In the genomic region with DNA sequence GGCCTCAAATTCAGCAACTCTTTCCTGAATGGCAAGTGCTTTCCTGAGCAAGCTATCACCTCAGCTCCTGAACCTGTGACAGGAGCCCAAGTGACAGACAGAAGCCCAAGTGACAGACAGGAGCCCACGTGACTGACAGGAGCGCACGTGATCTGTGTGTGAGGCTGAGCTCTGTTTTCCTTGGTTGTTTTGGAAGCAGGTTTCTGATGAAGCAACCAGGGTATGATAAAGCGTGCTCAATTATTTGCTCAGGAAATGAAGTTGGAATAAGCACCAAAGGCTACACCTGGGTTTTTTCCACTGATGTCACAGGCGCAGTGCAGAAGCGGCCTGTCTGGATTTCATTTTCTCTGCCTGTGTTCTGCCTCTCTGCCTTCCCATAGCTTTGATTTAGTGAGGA, we compare ENCODE assay signal across 32 mouse cellular contexts. TPM values are rescaled to one million over a fixed set of nuclear protein-coding genes. Genes with fewer than 3 reads are reported as not detected.
DNase-seq lines count a peak whose midpoint lies in the region; ATAC-seq and TF ChIP-seq lines count a peak whose summit lies in the region.
"Had no signal": no experiment of that assay in that cellular context is flagged by ENCODE, and none has a peak within 500 bp of the region (broad histone marks: within the 10 kb centered on the region; RNA-seq: fewer than 3 reads in every experiment).

No protein-coding gene starts in this region.

- peak overlapping the region; percentile 53 for H3K27ac ChIP-seq in hindbrain, embryonic 14.5 days
- H3K27ac ChIP-seq in hindbrain, embryonic 11.5 days (ENCODE audit: low read depth, low read length) = no peak overlapping the region
- H3K27ac ChIP-seq in liver, embryonic 14.5 days = no peak overlapping the region
- H3K27ac ChIP-seq in liver, embryonic 11.5 days (ENCODE audit: low read depth, low read length) = no peak overlapping the region
- peak overlapping the region; percentile 65 for H3K27ac ChIP-seq in liver, embryonic 16.5 days (ENCODE audit: low read length)
- H3K27ac ChIP-seq: embryonic facial prominence, embryonic 15.5 days; left cerebral cortex, adult 2 months; stomach, embryonic 15.5 days had no signal

- DNase-seq in hindbrain, embryonic 14.5 days (ENCODE audit: low spot score) = no peak
- DNase-seq in hindbrain, embryonic 11.5 days (ENCODE audit: low spot score) = no peak
- DNase-seq in liver, embryonic 14.5 days (ENCODE audit: low read depth in 3 of 3, low spot score in 3 of 3) = no peak
- no peak for DNase-seq in liver, embryonic 11.5 days (ENCODE audit: low spot score)
- DNase-seq in forelimb bud, embryonic 11.5 days (ENCODE audit: low read depth, low spot score) = peak; percentile 33
- no peak for DNase-seq in left cerebral cortex, postnatal 10 days (ENCODE audit: extremely low spot score in 1 of 2, low spot score in 2 of 2)
- DNase-seq in cerebellum, adult 11 months = no peak
- DNase-seq: adrenal gland, adult 8-10 months; cerebellum, adult 18-20 months; cerebellum, postnatal 14 days; gastrocnemius, postnatal 14 days; heart, adult 18-20 months; heart, postnatal 10 days; kidney, adult 18-20 months; layer of hippocampus, adult 9-11 months; left cerebral cortex, postnatal 4 days; lung, embryonic 14.5 days; right cerebral cortex, adult 18-20 months; thymus, postnatal 25 days had no signal

- H3K36me3 ChIP-seq in hindbrain, embryonic 14.5 days (replicated peaks; ENCODE audit: control insufficient read depth, insufficient read depth) = no peaks in the 10 kb centered on the region
- no peaks in the 10 kb centered on the region for H3K36me3 ChIP-seq in hindbrain, embryonic 11.5 days (ENCODE audit: control insufficient read depth, insufficient read depth, low read length)
- no peaks in the 10 kb centered on the region for H3K36me3 ChIP-seq in liver, embryonic 14.5 days (replicated peaks; ENCODE audit: control insufficient read depth, insufficient read depth, low read depth)
- no peaks in the 10 kb centered on the region for H3K36me3 ChIP-seq in liver, embryonic 11.5 days (ENCODE audit: control insufficient read depth, insufficient read depth, low read length)
- H3K36me3 ChIP-seq in liver, embryonic 16.5 days (ENCODE audit: control insufficient read depth, insufficient read depth) = no peaks in the 10 kb centered on the region
- H3K36me3 ChIP-seq: embryonic facial prominence, embryonic 15.5 days; heart, embryonic 12.5 days; stomach, embryonic 15.5 days had no signal

- no peak for TF ChIP-seq CTCF in liver, embryonic 14.5 days (IDR thresholded peaks at IDR 0.05; ENCODE audit: low read depth)

- intact Hi-C loops in left cerebral cortex, postnatal 10 days (cut with DNase I) = no loop called here

- no peak overlapping the region for H3K9ac ChIP-seq in hindbrain, embryonic 14.5 days
- no peak overlapping the region for H3K9ac ChIP-seq in hindbrain, embryonic 11.5 days (ENCODE audit: low read depth, low read length)
- no peak overlapping the region for H3K9ac ChIP-seq in liver, embryonic 14.5 days (replicated peaks)
- no peak overlapping the region for H3K9ac ChIP-seq in liver, embryonic 11.5 days (ENCODE audit: low read depth, low read length)
- no peak overlapping the region for H3K9ac ChIP-seq in liver, embryonic 16.5 days (ENCODE audit: low read depth, low read length)
- H3K9ac ChIP-seq: embryonic facial prominence, embryonic 15.5 days; heart, embryonic 12.5 days; lung, embryonic 14.5 days; stomach, embryonic 15.5 days had no signal

- no peaks in the 10 kb centered on the region for H3K27me3 ChIP-seq in hindbrain, embryonic 14.5 days (ENCODE audit: control insufficient read depth, insufficient read depth, low read length)
- no peaks in the 10 kb centered on the region for H3K27me3 ChIP-seq in hindbrain, embryonic 11.5 days (ENCODE audit: control insufficient read depth, insufficient read depth, low read length)
- H3K27me3 ChIP-seq in liver, embryonic 14.5 days (ENCODE audit: control insufficient read depth, insufficient read depth, low read length) = no peaks in the 10 kb centered on the region
- no peaks in the 10 kb centered on the region for H3K27me3 ChIP-seq in liver, embryonic 11.5 days (replicated peaks; ENCODE audit: control insufficient read depth, insufficient read depth, low read length)
- H3K27me3 ChIP-seq in liver, embryonic 16.5 days (ENCODE audit: control insufficient read depth, insufficient read depth, low read depth, low read length) = no peaks in the 10 kb centered on the region
- H3K27me3 ChIP-seq: embryonic facial prominence, embryonic 15.5 days; heart, embryonic 12.5 days; stomach, embryonic 15.5 days had no signal

- WGBS in hindbrain, embryonic 14.5 days = 86% methylated on average over 6 of the region's 6 CpGs
- 92% methylated on average over 6 of the region's 6 CpGs for WGBS in hindbrain, embryonic 11.5 days
- 72% methylated on average over 6 of the region's 6 CpGs for WGBS in liver, embryonic 14.5 days (ENCODE audit: insufficient replicate concordance)
- 63% methylated on average over 6 of the region's 6 CpGs for WGBS in liver, embryonic 11.5 days
- 67% methylated on average over 6 of the region's 6 CpGs for WGBS in liver, embryonic 16.5 days (ENCODE audit: insufficient replicate concordance)

- H3K4me3 ChIP-seq in hindbrain, embryonic 14.5 days (replicated peaks; ENCODE audit: low read length) = no peak overlapping the region
- no peak overlapping the region for H3K4me3 ChIP-seq in hindbrain, embryonic 11.5 days (ENCODE audit: low read depth, low read length)
- H3K4me3 ChIP-seq in liver, embryonic 14.5 days (ENCODE audit: insufficient read depth in 1 of 2, low read depth in 2 of 2, low read length in 2 of 2) = no peak overlapping the region
- no peak overlapping the region for H3K4me3 ChIP-seq in liver, embryonic 11.5 days (ENCODE audit: low read depth, low read length)
- no peak overlapping the region for H3K4me3 ChIP-seq in liver, embryonic 16.5 days (ENCODE audit: low read depth, low read length)
- H3K4me3 ChIP-seq: embryonic facial prominence, embryonic 15.5 days; heart, embryonic 12.5 days; left cerebral cortex, adult 2 months; stomach, embryonic 15.5 days had no signal

- no peak for TF ChIP-seq EP300 in liver, embryonic 14.5 days (IDR thresholded peaks at IDR 0.05; ENCODE audit: low read depth)

- no peak for ATAC-seq in hindbrain, embryonic 14.5 days (ENCODE audit: low FRiP score)
- ATAC-seq in hindbrain, embryonic 11.5 days (ENCODE audit: low FRiP score) = no peak
- peak; percentile 23; the same call in 1 of the 2 replicates for ATAC-seq in liver, embryonic 14.5 days (ENCODE audit: insufficient read depth)
- ATAC-seq in liver, embryonic 11.5 days (replicated peaks; ENCODE audit: low FRiP score) = no peak
- peak; percentile 47 for ATAC-seq in liver, embryonic 16.5 days (ENCODE audit: low read depth)
- ATAC-seq: activated CD4-positive, CD25-positive, alpha-beta regulatory T cell, adult 4 months; forebrain, embryonic 16.5 days had no signal

- H3K4me2 ChIP-seq in hindbrain, embryonic 14.5 days (replicated peaks) = no peak overlapping the region
- no peak overlapping the region for H3K4me2 ChIP-seq in hindbrain, embryonic 11.5 days (replicated peaks; ENCODE audit: low read depth, low read length)
- no peak overlapping the region for H3K4me2 ChIP-seq in liver, embryonic 14.5 days (ENCODE audit: low read depth)
- H3K4me2 ChIP-seq in liver, embryonic 11.5 days = no peak overlapping the region
- no peak overlapping the region for H3K4me2 ChIP-seq in liver, embryonic 16.5 days (ENCODE audit: low read depth, low read length)
- H3K4me2 ChIP-seq: embryonic facial prominence, embryonic 15.5 days; heart, embryonic 12.5 days; lung, embryonic 14.5 days; stomach, embryonic 15.5 days had no signal

- no peaks in the 10 kb centered on the region for H3K4me1 ChIP-seq in hindbrain, embryonic 14.5 days (replicated peaks; ENCODE audit: control insufficient read depth, insufficient read depth, low read length)
- H3K4me1 ChIP-seq in hindbrain, embryonic 11.5 days (replicated peaks; ENCODE audit: control insufficient read depth, insufficient read depth, low read length) = no peaks in the 10 kb centered on the region
- H3K4me1 ChIP-seq in liver, embryonic 14.5 days (replicated peaks; ENCODE audit: control insufficient read depth in 2 of 2, insufficient read depth in 2 of 2, low read length in 1 of 2) = peaks cover 0 to 2% of the 10 kb centered on the region in 2 experiments; a peak in 1 of 4 replicates
- no peaks in the 10 kb centered on the region for H3K4me1 ChIP-seq in liver, embryonic 11.5 days (replicated peaks; ENCODE audit: control insufficient read depth, insufficient read depth, low read length)
- no peaks in the 10 kb centered on the region for H3K4me1 ChIP-seq in liver, embryonic 16.5 days (ENCODE audit: control insufficient read depth, low read depth, low read length)
- H3K4me1 ChIP-seq: embryonic facial prominence, embryonic 15.5 days; stomach, embryonic 15.5 days had no signal

- H3K9me3 ChIP-seq in hindbrain, embryonic 14.5 days (ENCODE audit: control insufficient read depth, low read length) = no peaks in the 10 kb centered on the region
- H3K9me3 ChIP-seq in hindbrain, embryonic 11.5 days (ENCODE audit: control insufficient read depth, low read length) = no peaks in the 10 kb centered on the region
- no peaks in the 10 kb centered on the region for H3K9me3 ChIP-seq in liver, embryonic 14.5 days (ENCODE audit: control insufficient read depth, low read length)
- H3K9me3 ChIP-seq in liver, embryonic 11.5 days (ENCODE audit: control insufficient read depth, low read length) = no peaks in the 10 kb centered on the region
- no peaks in the 10 kb centered on the region for H3K9me3 ChIP-seq in liver, embryonic 16.5 days (replicated peaks; ENCODE audit: control insufficient read depth, low read length)
- H3K9me3 ChIP-seq: embryonic facial prominence, embryonic 15.5 days; heart, embryonic 12.5 days; stomach, embryonic 15.5 days had no signal

RNA-seq across cellular contexts. Expression of a gene that starts 19.3 kb away (rescaled TPM):
- not detected in 2 replicates for polyA plus RNA-seq in hindbrain, embryonic 14.5 days (2014; fragmentation: Nextera tagmentation; extraction: Ambion mirVana)
- polyA plus RNA-seq in hindbrain, embryonic 11.5 days (2014; fragmentation: Nextera tagmentation; extraction: Ambion mirVana) = not detected in 2 replicates
- 2.5 and 4.3 TPM in 2 replicates for polyA plus RNA-seq in liver, embryonic 14.5 days (2012; rRNA removed)
- polyA plus RNA-seq in liver, embryonic 14.5 days (2014; fragmentation: Nextera tagmentation; extraction: Ambion mirVana) = 6.4 and 7.1 TPM in 2 replicates
- 0.34 and 0.55 TPM in 2 replicates for polyA plus RNA-seq in liver, embryonic 11.5 days (2014; fragmentation: Nextera tagmentation; extraction: Ambion mirVana)
- 97.0 and 121 TPM in 2 replicates for polyA plus RNA-seq in liver, embryonic 16.5 days (2015; fragmentation: Nextera tagmentation; extraction: Ambion mirVana)
- total RNA-seq in left cerebral cortex, postnatal 10 days (2021) = under 1 TPM; 0.58 to 0.99 TPM
- total RNA-seq: gastrocnemius, postnatal 14 days; heart, adult 18-20 months; heart, postnatal 10 days; megakaryocyte, adult 5-6 weeks; monocyte, adult 5-6 weeks had no signal
- polyA plus RNA-seq: activated CD4-positive, CD25-positive, alpha-beta regulatory T cell, adult 4 months; C2C12; forebrain, embryonic 16.5 days; lung, embryonic 14.5 days; neural tube, embryonic 11.5 days had no signal

RNA-seq across cellular contexts. Expression of a gene that starts 25.9 kb away (rescaled TPM):
- not detected in 2 replicates for polyA plus RNA-seq in hindbrain, embryonic 14.5 days (2014; fragmentation: Nextera tagmentation; extraction: Ambion mirVana)
- polyA plus RNA-seq in hindbrain, embryonic 11.5 days (2014; fragmentation: Nextera tagmentation; extraction: Ambion mirVana) = not detected in 2 replicates
- polyA plus RNA-seq in liver, embryonic 14.5 days (2012; rRNA removed) = 0.45 and 0.52 TPM in 2 replicates
- polyA plus RNA-seq in liver, embryonic 14.5 days (2014; fragmentation: Nextera tagmentation; extraction: Ambion mirVana) = 1.4 TPM in 2 replicates
- polyA plus RNA-seq in liver, embryonic 11.5 days (2014; fragmentation: Nextera tagmentation; extraction: Ambion mirVana) = 0.09 and 0.11 TPM in 2 replicates
- 4.4 and 4.8 TPM in 2 replicates for polyA plus RNA-seq in liver, embryonic 16.5 days (2015; fragmentation: Nextera tagmentation; extraction: Ambion mirVana)
- not detected for total RNA-seq in left cerebral cortex, postnatal 10 days (2021)
- total RNA-seq: adrenal gland, adult 8-10 months; gastrocnemius, postnatal 14 days; heart, adult 18-20 months; heart, postnatal 10 days; left cerebral cortex, adult 2 months; left cerebral cortex, postnatal 4 days had no signal
- polyA plus RNA-seq: activated CD4-positive, CD25-positive, alpha-beta regulatory T cell, adult 4 months; C2C12; forebrain, embryonic 16.5 days; heart, embryonic 12.5 days; kidney, embryonic 16.5 days; large intestine, adult 2 months; lung, embryonic 14.5 days; neural tube, embryonic 11.5 days had no signal

Comparison
In these comparisons a context has a peak if more than half of its experiments do, and no peak if none do; other contexts are left out.
1. ATAC-seq: peak in liver, embryonic 14.5 days (single experiment) and liver, embryonic 16.5 days (single experiment); none in hindbrain, embryonic 14.5 days (single experiment), hindbrain, embryonic 11.5 days (single experiment) and liver, embryonic 11.5 days (single experiment).
2. H3K27ac ChIP-seq: peak in hindbrain, embryonic 14.5 days (single experiment) and liver, embryonic 16.5 days (single experiment); none in hindbrain, embryonic 11.5 days (single experiment), liver, embryonic 14.5 days (single experiment) and liver, embryonic 11.5 days (single experiment).
3. RNA of a gene that starts 19.3 kb away (polyA plus RNA-seq): 97.0 to 121 TPM in liver, embryonic 16.5 days; 2.5 to 7.1 TPM in liver, embryonic 14.5 days, 0.34 to 0.55 TPM in liver, embryonic 11.5 days, not detected in hindbrain, embryonic 14.5 days and not detected in hindbrain, embryonic 11.5 days; every median in the first group is over 10 times any median in the second.